Mouse (Mus musculus) embryonic fibroblast, embryonic 13.5 days (primary cell): ENCODE data around the gene Atp13a3.

Source experiments
- CTCF ChIP-seq: IDR thresholded peaks from 2 replicates; pipeline ENCODE4 v1.5.1; 2011; ENCODE audit warnings: mild to moderate bottlenecking, control low read depth, low read length, moderate library complexity, borderline replicate concordance; ENCODE audit not compliant: insufficient read depth
- POLR2A ChIP-seq: IDR thresholded peaks from 2 replicates; pipeline ENCODE4 v1.6.1; 2011; ENCODE audit warnings: low read depth, mild to moderate bottlenecking, control low read depth, low read length, moderate library complexity

DNA sequence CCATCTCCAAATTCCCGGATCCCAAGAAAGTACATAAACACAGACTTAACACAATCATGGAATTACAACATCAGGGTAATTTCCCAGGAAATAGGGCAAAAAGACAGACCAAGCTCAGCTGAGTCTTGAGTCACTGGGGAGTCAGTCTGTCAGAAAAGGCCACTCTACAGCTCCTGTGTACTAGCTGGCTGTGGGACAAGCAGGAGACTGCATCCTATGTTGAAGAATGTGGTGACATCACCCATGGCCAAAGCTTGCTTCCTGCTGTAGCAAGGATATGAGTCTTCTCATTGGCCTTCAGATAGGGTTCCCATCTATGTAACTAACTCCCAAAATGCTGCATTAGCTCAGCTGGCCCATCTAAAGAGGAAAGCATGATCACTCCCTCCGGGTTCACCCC, 36.7 kb upstream of the Atp13a3 start:
- no peak for TF ChIP-seq CTCF
- TF ChIP-seq POLR2A: no peak
